Mouse (Mus musculus): Measurements from ENCODE around the gene Plekhh2.
"Not testable (repeated sequence)": the region's sequence is repeated elsewhere in the genome, so short reads cannot be mapped to it uniquely, and the experiment has no call there.

Gene Plekhh2

DNA sequence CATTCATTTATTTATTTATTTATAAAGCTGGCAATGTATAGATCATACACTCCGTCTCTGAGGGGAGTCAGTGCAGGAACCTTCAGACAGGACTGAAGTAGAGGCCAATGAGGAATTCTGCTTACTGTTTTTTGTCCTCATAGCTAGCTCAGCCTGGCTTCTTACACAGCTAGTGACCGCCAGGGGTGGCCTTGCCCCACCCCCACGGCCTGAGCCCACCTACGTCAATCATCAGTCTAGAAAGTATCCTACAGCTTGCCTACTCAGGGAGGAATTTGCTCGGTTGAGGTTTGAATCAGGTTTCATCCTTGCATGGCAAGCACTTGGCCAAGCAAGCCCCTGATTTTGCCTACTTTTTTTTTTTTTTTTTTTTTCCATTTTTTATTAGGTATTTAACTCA, 4.2 kb downstream of the Plekhh2 start:
- DNase-seq: no peak

- DNase-seq: no peak
Observed at GRCm38 (mm10) chr17:84519346-84519745, 7.7 kb downstream of the Plekhh2 start.

- no peak for DNase-seq
Observed at GRCm38 (mm10) chr17:84520057-84520456, 8.4 kb downstream of the Plekhh2 start.

GRCm38 (mm10) chr17:84529356-84529755, 17.7 kb downstream of the Plekhh2 start:
- no peak for DNase-seq

DNA sequence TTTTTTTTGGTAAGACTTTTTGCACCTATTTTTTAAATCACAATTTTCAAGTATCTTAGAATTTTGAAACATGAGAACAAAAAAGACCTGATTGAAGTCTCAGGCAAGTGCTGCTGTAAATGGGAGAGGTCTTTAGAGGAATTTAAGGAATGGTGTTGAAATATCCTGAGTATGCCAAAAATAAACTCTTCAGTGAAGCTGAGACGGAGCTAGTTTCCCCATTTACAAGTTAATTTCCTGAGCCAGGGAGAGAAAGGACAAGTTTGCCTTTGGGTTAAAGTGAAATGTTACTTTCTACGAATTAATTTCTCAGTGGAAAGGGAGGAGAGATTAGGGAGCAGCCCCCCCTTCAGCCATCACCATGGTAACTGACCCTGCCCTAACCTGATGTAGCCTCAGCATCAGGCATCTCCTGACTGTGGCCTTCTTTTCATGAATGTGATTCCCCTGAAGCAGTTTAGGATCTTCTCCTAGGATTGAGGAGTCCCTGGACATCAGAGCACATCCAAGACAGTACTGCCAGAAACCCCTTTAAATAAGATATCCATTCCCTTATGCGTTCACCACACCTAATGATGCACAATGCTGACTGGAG, 18.6 kb downstream of the Plekhh2 start:
- DNase-seq: no peak

- no peak for DNase-seq
Observed at GRCm38 (mm10) chr17:84532909-84533499, 21.3 kb downstream of the Plekhh2 start.

DNA sequence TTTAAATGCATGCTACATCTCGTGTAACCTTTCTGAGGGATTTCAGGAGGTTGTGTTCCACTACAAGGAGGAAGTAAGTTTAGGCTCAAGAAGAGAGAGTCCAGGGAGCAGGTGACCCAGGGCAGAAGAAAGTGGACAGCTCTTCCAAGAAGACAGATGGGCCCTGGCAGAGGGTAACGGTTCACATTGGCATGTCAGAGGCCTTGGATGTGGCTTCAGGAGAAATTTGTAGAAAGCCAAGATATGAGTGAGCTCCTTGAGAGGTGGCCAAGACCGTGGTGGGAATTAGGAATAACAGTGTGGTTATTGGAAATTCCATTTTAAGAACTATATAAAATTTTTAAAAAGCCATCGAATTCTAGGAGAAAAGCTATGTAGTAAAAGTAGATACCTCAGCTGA, 22.1 kb downstream of the Plekhh2 start:
- no peak for DNase-seq

DNA sequence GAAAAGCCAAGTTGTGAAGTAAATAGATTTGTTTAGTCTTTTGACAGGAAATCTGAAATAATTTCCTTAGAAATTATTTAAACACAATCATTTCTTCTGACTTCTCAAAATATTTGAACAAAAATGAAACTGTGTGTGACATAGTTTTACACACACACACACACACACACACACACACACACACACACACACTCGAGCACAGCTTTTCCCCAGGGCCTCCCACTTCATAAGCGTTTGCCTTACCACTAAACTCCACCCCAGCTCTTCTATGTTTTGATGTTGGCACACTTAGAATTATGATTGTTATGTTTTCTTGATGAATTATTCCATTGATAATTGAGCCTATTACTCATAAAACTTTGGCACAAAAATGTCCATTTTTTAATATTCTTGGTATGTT, 22.9 kb downstream of the Plekhh2 start:
- no peak for DNase-seq

DNA sequence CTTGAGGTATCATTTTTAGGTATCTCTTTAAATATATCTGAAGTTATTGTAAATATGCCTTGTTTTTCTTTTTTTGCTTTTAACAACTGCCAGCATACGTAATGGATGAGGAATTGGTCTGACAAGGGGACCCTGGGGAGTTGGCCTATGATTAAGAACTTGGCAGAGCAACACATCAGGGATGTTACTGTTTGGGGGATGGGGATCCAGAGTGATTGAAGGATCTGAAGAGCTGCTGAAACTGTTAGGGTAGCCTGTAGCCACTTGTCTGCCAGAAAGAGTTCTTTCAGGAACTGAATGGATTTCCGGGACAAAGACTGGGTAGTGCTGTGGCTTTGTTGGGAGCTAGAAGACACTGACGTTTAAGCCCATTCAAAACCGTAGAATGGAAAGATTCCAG, 23.5 kb downstream of the Plekhh2 start:
- DNase-seq: no peak

DNA sequence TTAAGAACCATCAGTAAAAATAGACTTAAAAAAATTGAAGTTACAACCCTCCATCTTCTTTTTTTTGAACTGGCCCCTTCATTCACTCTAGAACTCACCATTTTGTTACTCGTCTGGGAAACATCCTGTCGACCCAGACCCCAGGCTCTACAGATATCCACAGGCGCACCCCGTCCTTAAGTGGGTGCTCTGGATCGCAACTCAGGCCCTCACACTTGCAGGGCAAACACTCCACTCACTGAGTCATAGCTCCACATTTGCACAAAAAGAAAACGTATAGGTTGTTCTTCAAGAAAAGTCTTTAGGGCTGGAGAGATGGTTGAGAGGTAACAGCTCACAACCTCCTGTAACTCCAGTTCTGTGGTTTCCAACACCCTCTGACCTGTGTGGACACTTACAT, 25.6 kb downstream of the Plekhh2 start:
- no peak for DNase-seq

- no peak for DNase-seq
Observed at GRCm38 (mm10) chr17:84537966-84538365, 26.3 kb downstream of the Plekhh2 start.

GRCm38 (mm10) chr17:84540603-84541002, 28.9 kb downstream of the Plekhh2 start:
- no peak for DNase-seq

GRCm38 (mm10) chr17:84550902-84551877, 39.5 kb downstream of the Plekhh2 start:
- DNase-seq: no peak

DNA sequence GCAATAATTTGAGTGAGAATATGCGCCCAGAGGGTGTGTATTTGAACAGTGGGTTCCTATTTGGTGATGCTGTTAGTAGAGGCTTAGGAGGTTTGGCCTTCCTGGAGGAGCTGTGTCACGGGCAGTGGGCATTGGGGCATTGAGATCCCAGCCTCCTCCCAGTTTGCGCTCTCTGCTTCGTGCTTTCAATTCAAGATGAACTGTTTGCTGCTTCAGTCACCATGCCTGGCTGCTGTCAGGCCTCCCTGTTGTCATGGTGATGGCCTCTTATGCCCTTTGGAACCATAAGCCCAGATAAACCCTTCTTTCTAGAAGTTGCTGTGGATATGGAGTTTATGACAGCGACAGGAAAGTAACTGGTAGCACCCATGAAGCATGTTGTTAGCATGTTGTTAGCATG, 40.5 kb downstream of the Plekhh2 start:
- DNase-seq: no peak

GRCm38 (mm10) chr17:84564264-84564663, 52.6 kb downstream of the Plekhh2 start:
- not testable (repeated sequence) for DNase-seq

- no peak for DNase-seq
Observed at GRCm38 (mm10) chr17:84565762-84566161, 54.1 kb downstream of the Plekhh2 start.

DNA sequence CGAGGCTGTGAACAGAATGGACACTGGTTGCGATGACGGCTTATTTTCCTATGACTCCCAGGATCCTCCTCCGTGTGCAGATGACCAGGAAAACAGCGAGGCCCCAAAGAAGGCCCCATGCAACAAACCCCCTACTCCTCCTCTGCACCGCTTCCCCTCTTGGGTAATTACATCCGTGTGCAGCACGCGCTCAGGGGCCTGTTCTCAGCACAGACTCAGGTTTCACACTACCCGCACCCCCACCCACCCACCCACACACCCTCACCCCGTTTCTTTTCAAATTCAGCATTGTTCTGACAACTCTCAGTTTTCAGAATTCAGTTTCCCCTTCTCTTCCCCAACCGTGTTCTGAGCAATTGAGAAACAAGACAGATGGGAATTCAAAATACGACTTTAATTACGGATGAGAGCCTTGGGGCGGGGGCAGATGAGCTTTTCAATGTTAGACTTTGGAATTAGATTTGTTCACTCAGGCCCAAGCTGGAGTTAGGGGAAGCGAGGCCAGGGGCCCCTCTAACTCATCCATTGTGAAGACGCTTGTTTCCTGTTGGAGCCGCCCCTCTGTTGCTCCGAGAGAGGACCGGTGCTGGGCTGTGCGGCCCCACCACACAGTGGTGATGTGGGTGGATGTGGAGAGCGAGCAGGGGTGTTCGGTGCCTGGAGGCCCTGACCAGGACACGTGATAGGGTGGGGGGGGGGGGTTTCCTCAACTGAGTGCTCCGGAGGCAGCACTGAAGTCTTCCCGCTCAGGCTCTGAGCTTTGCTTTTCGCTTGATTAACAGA, 55.3 kb downstream of the Plekhh2 start:
- peak; percentile 12 for DNase-seq

GRCm38 (mm10) chr17:84568807-84569206, 57.1 kb downstream of the Plekhh2 start:
- no peak for DNase-seq

GRCm38 (mm10) chr17:84569770-84570169, 58.1 kb downstream of the Plekhh2 start:
- DNase-seq: no peak

- no peak for DNase-seq
Observed at GRCm38 (mm10) chr17:84571629-84572028, 59.9 kb downstream of the Plekhh2 start.

DNA sequence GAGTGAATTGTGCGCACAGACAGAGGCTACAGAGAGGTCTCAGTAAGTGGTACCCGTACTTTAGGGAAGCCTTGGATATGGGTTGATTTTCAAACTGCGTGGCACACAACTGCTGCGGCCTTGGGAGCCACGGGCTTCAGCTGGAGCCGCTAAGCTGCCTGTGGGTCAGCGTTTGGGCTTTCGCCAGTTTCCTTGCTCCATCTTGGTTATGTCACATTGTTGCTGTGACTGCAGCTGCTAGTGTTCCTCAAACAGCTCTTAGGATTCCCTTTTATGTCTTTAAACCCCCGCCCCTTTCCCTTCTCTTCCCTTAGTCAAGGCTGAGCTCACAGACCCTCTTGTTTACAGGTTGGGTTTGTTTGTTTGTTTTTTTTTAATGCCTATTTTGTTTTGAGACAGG, 61.6 kb downstream of the Plekhh2 start:
- DNase-seq: no peak

- no peak for DNase-seq
Observed at GRCm38 (mm10) chr17:84573940-84574339, 62.2 kb downstream of the Plekhh2 start.

GRCm38 (mm10) chr17:84575108-84575507, 63.4 kb downstream of the Plekhh2 start:
- DNase-seq: no peak
